Mouse (Mus musculus) lung, adult 2 months (tissue): Measurements from ENCODE around the gene Gabpb1.

Experiments
- CTCF ChIP-seq: fragments of 200-500 bp; IDR thresholded peaks from 2 replicates; pipeline ENCODE4 v1.5.1; 2011; ENCODE audit warnings: mild to moderate bottlenecking, low read length, control low read depth; ENCODE audit not compliant: insufficient read depth
- POLR2A ChIP-seq: fragments of 200-500 bp; IDR thresholded peaks from 2 replicates; pipeline ENCODE4 v1.6.1; 2011; ENCODE audit warnings: low read depth, mild to moderate bottlenecking, control low read depth, low read length, borderline replicate concordance; ENCODE audit errors: extremely low read depth

- TF ChIP-seq POLR2A (no peak), CTCF (no peak)
Observed at GRCm38 (mm10) chr2:126647762-126648161, 28.4 kb downstream of the Gabpb1 start.
